Mouse (Mus musculus) layer of hippocampus, postnatal 36 days (tissue): ENCODE data around the gene Tmcc2. TPM values are rescaled to one million over a fixed set of nuclear protein-coding genes. Genes with fewer than 3 reads are reported as not detected.
A peak's percentile ranks its signal among the peaks of the same experiment; 100 is the strongest.

ENCODE experiments used
- DNase-seq, 2 experiments: peaks; one replicate each; pipeline ENCODE4 v3.0.0; 2022
- total RNA-seq, 2 experiments: library from RNA; stranded (reverse); gene quantifications; 2 replicates each; pipeline ENCODE4 v1.2.3; 2021

The Tmcc2 gene
- total RNA-seq, 2 experiments from 2014 or later, result 240 to 247 TPM

DNA sequence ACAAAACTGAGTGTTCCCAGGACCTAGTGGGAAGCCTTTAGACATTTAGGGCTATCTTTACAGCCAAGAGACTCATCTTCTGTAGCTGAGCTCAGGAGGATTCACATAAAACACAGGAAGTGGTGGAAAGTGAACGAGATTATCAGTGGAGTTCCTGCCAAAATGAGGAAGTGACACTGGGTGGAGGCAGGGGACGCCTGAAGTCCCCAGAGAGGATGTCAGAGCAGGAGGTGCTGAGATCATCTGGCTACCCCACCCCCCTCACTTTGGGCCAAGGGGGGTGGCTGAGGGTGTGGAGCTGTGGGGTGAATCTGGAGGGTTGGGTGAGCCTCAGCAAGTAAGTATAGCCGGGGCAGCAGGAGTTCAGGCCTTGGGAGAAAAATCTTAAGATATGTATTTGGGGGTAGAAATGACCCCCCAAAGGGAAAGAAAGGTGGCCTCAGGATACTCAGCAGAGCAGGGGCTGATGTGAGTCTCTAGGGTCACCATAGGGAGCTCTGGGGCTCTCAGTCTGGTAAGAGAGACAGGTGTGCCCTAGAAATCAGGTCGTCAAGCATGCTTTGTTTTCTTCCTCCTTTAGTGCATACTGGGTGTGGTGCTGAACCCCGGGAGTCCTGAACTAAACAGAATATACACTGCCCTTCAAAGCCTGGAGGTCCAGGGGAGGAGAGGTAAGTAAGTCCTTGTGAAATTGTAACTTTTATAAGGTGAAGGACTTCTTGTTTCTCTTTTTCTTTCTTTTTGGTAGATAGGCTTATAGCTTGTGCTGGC, 49.2 kb downstream of the Tmcc2 start:
- DNase-seq, result no peak

DNA sequence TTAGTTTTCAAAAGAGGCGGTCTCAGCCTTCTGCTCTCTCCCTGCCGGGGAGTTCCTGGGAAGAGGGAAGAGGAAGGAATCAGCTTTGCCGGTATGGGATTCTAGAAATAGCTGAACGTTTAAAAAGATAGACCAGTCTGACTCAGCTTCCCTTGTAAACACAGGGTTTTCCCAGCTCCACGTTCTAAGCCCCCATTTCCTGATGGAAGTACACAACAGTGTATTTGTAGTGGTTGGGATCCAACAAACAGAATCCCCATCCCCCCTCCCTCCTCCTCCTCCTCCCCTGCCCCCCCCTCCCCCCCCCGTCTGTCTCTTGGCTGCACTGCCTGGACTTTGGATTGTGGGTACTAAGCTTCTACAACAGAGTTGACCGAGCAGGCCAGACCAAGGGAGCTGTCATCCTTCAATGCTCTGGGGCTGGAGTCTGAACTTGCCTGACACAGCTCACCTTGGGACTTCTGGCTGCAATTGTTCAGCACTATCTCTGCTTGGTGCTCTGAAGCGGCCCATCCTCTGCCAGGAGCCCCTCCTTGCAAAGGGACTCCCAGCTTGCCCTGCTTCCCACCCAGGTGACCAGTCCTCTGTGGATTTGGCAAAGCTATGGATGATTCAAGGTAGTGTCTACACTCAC, 52.9 kb downstream of the Tmcc2 start:
- DNase-seq, result no peak

DNA sequence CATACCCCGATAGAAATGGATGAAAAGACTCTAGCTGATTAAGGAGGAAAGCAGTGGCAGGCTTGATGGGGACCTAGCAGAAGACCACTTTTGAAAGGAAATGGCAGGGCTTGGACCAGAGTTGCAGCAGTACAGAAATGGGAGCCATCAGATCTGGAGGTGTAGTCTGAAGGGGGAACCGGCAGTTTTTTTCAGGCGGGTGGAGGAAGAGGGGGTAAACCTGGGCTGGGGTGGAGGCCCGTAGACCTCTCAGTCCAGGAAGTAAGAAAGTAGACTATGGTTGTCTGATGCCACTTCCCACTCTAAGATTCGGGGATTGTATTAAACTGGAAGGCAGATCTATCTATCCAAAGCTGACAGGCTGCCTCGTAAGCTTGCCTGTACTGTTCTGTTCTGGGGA, 54.2 kb downstream of the Tmcc2 start:
- no peak for DNase-seq

DNA sequence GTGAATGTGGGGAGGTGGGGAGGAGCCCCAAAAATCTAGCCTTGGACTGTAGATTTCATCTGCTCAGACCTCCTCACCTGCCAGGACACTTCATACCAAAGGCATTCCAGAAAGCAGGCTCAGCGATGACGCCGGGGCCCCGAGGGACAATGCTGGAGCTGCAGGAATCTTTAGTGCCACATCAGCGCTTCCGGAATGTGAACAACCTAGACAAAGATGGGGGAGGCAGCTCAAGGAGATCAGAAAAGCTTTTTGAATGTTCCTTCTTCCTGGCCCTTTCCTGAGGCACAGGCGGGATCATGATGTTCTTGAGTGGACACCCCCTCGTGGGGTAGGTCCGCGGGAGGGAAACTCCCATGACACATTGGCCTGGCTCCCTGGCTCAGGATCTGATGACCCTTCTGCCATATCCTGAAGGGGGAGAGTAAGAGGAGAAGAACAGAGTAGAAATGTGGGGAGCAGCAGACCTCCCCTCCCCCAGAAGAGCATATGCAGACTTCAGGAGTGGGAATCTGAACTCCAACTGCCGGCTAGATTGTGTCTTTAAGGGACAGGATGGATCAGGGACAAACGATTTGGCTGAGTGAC, 55.6 kb downstream of the Tmcc2 start:
- DNase-seq, result no peak

DNA sequence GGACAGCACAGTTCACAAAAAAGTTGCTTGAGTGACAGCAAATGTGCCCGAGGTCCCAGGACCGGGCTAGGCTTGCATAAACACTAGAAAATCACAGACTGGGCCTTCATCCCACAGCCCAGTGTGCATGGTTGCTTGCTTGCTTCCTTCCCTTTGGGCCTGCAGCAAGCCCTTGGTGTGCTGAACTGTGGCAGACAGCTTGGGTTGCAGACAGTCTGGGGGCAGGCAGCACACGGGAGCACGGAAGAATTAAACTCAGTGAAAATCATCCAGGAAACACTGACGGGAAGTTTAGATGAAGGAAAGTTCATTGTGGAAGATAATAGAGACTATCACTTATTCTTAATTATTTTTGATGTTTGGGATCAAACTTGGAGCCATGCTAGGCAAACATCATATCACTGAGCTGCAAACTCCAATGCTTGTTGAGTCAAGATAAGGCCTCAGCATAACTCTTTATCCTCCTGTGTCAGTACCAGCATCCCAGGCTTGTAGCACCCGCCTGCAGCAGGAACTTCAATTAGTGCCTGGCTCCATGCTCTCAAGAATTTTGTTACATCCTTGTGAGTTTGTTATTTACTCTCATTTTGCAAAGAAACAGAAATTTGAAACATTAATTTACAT, 56.8 kb downstream of the Tmcc2 start:
- no peak for DNase-seq

DNA sequence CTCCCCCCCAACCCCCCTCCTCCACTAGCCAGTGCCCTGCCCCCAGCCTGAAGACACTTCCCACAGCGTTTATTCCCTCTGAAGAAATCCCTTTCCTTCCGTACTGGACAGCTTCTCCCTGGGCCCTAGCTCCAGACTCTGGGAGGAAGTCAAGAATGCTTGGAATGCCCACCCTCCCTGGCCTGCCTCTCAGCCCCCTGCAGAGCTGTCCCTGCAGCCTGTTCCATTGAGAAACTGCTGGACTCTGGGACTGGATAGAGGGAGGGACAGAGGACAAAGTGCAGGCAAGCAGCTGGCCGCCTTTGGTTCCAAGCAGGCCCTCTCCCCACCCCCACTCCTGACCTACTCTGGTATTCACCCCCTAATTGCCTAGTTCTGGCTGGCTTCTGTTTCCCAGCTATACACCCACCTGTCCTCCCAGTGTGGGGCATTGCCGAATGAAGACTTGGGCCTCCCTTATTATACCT, 57.4 kb downstream of the Tmcc2 start:
- DNase-seq, result no peak

DNA sequence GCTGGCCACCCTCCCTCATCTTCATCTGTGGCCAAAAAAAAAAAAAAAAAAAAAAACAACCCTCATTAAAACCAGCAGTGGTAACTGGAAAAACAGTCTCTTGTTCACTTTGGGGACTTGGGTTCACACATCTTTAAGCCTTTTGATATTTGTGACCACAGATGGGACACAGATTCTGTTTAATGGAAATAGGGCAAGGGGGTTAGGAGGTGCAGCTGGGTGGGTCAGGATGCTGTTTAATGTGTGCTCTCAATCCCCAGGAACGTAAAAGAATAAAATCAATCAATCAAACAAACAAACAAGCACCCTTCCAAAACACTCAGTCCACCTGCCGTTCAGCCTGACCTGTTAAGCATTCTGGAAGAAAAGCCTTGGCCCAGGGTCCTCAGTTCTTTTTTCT, 57.9 kb downstream of the Tmcc2 start:
- no peak for DNase-seq

DNA sequence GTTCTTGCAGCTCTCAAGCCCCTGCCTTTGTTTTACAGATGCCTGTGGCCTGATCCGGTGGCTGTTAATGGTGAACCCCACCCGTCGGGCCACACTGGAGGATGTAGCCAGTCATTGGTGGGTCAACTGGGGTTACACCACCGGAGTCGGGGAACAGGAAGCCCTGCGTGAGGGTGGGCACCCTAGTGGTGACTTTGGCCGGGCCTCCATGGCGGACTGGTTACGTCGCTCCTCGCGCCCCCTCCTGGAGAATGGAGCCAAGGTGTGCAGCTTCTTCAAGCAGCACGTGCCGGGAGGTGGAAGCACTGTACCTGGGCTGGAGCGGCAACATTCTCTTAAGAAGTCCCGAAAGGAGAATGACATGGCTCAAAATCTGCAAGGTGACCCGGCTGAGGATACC, 59.8 kb downstream of the Tmcc2 start:
- DNase-seq, result no peak

DNA sequence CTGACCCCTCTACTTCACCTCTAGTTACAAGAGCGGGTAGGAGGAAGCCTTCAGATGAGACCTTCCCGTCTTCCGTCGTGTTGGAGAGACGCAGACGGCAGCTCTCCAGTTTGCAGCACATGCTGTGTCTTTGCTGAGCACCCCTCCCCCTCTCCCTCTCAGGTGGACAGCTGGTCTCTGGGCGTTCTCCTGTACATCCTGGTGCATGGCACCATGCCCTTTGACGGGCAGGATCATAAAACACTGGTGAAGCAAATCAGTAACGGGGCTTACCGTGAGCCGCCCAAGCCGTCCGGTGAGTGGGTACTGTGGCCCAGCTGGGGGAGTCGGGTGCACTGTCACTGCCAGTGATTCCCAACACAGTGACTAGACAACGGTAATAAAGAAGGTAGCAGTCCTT, 60.7 kb downstream of the Tmcc2 start:
- DNase-seq, result no peak

DNA sequence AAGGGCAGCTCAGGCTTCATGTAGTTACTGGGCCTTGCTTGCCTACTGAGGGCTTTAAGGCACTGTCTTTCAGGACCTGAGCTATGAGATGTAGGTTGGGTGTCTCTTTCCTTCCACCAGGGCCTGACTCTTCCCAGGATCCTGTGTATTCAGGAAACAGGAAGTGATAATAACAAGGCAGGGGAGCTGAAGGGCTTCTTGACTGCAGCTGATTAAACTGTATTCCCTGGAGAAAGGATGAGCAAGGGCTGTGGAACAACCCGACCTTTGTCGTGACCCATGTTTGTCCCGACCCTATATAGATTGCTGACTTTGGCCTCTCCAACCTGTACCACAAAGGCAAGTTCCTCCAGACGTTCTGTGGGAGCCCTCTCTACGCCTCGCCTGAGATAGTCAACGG, 61.4 kb downstream of the Tmcc2 start:
- DNase-seq, result no peak

DNA sequence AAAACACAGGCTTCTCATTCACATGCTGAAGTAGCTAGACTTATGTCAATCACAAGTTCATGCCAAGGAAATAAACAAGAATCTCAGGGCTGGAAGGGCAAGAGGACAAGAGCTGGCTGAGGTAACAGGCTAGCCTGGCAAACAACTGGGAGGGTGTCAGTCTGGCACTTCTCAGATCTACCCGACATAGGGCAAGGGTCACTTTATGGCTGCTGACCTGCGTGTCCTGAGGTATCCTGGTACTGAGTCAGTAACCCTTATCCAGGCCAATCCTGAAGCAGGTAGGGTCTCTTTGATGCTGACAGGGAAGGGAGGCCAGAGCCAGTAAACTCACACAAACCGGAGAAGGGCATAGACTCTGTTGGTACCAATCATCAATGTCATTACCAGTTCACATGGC, 62.5 kb downstream of the Tmcc2 start:
- DNase-seq, result no peak

DNA sequence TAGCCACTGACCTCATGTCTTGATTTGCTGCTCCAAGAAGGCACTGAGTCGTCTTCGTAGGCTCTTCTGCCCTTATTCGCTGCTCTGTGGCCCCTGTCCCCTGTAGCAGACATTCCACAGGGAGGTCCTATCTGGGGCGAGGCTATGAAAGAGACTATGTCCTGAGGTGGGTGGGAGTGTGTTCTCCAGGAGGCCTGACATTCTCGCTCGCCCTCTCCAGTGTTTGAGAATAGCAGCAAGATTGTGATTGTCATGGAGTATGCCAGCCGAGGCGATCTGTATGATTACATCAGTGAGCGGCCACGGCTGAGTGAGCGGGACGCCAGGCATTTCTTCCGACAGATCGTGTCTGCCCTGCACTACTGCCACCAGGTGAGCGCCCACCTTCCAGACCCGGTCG, 63.6 kb downstream of the Tmcc2 start:
- no peak for DNase-seq

DNA sequence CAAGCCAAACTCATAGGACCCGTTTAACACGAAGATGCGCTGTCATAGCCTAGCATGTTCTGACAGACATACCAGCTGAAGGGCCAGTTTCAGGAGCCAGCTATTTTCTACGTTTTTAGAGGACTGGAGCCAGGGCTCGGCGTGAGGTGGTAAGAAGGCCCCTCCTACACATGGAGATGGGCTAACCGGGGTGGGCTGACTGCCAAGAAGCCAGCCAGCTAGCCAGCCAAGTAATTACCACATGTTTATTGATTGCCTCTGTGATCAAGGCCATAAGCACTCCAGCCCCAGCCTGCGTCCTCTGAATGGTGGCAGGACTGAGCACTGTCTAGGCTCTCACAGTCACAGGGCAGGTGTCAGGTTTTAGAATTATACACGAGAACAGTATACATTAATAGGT, 64.3 kb downstream of the Tmcc2 start:
- no peak for DNase-seq

DNA sequence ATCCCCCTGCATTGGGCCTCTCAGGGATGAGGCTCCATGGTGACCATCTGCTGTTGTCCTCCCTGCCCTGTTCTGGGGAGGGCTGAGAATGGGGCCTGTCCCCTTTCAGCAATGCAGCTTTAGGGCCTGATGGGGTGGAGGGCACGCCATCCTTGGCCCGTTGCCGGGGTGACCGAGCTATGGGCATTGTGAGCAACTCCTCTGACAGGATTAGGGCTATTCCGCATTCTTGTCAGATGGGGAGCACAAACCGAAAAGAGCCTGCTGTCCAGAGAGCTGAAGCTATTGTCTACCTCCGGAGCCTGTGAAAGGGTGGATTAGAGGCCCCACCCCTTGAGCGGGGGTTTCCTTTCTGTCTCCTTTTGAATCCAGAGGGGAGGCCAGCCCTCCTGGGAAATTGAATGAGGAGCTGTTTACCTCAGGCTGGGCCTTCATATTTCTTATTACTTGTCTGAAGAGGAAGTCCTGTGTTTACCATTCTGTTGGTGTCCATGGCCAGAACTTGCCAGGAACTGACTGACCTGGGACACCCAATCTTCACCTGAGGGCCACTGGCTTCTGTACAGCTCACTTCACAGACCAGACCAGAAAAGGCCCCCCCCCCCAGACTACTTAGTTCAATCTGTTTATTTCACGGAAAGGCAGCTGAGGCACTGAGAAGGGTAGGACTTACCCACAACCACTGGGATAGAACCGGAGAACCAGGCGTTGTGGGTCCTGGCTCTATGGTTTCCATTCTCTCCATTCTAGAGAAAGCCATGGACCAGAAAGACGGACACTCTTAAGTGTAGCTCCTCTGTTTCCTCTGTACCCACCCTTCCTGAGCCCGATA, 68.2 kb downstream of the Tmcc2 start:
- no peak for DNase-seq

DNA sequence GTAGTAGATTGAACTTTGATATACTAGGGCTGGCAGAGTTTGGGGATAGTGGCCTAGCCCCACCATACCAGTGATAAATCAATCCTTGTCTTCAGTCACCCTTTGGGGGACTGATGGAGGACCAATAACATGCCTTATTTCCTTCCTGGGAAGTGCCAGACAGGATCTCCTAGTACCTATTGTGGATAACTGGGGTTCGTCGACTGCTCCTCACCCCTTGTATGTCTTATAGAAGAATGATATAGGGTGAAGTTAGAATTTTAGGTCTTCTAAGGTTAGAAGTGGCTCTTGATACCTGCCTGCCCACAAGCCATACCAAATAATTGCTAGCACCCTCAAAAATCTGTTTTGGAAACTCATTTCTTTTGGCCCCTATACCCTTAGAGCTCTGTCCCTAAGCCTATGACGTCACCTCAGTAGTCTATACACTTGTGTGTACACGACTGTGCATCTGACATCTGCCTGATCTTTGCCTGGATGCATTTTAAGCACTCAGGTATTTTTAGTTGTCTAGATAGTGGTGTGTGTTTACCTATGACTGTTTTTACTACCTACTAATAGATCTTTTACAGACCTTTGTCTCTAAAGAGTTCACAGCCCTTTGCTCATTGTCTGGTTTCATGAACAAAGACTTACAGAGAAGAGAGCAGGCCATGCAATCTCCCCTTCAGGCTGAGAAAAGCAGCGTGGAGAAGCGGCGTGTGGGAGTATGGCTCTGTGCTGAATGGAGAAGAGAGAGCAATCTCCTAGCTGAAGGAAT, 69.1 kb downstream of the Tmcc2 start:
- DNase-seq, result no peak

DNA sequence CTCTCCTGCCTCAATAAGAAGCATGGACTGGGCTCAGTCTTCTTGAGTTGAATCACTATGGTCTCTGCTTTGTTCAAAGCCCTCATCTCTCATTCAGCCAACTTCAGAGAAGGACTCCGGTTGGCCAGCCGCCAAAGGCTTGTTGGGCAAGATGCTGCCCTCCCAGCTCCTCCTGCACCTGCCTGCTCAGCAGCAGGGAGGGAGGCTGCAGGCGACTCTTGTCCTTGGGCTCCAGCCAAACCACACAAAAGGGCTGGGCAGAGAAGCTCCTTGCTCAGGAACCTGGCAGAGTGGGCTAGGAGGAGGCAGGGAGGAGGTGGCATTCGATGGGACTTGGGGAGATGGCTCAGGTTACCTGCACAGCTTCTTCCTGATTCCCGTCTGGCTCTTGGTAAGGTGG, 71.8 kb downstream of the Tmcc2 start:
- DNase-seq, result no peak

DNA sequence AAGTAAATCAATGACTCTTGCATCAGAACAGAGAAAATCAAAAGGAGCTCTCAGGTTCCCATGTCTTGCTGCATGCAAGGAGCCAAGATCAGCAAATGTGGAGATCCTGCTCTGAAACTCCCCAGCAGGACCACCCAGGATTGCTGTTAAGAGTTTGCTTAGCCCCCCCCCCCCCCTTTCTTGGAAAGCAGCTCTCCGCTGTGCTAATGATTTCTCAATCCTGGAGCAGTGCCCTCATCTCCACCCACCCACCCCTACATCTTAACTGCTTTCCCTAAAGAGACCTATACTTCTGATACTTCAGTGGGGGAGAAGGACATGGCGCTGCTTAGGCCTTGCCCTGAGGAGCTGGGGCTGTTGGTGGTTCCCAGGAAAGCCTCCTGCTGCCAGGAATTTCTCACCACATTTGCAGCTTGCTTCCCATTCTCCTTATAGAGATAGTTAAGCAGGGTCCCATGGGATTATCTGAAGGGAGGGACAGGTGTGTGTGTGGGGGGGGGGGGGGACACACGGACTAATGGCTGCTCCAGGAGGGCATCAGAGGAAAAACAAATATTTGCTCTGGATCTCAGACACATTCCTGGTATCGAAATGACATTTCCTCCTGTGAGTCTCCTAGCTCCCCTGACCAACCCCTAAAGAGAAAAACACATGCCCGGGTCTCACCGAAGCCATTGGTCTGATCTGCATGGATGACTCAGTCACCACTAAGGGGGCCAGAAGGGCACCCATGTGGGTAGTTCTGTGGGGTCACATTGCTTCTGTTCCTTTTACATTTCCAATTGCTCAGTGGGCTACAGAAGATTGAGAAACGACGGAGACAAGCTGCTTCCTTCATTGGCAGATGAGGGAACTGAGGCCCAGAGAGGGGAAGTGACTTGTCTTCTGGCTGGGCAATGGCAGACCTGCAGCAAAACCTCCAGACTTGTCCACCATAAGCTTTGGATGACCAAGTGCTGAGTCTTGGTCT, 72.9 kb downstream of the Tmcc2 start:
- no peak for DNase-seq

DNA sequence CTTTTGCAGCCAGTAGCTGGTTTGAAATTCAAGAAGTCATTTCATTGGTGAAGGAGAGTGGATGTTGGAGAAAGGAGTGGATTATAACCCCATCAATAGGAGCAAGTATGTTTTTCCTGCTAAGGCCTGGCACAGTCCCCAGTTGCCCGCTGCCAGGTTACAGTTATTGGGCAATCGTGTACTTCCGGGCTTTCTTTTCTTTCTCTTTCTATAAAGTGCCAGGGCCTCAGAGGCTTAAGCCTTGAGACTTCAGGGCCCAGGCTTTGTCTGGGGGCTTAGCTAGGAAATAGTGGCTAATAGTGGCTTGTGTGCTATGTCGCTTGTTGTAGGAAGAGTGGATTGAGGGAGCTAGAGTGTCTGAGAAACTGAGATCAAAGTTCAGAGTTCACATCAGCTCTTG, 73.7 kb downstream of the Tmcc2 start:
- no peak for DNase-seq

DNA sequence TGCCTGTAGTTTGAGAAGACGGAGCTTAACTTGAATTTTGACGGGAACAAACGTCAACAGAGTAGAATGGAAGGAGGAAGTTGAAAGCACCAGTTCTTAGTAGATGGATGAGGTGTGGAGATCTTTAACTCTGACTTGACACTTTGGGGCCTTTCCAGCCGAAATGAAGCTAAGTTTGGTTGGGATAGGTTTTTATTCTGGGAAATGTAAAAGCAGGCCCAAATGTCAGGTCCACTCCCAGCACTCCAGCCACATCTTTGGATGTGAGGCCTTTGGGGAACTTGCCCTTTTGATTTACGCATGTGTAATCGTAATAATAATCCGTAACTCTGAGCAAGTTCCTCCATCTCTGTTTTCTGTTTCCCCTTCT, 74.5 kb downstream of the Tmcc2 start:
- DNase-seq, result no peak

DNA sequence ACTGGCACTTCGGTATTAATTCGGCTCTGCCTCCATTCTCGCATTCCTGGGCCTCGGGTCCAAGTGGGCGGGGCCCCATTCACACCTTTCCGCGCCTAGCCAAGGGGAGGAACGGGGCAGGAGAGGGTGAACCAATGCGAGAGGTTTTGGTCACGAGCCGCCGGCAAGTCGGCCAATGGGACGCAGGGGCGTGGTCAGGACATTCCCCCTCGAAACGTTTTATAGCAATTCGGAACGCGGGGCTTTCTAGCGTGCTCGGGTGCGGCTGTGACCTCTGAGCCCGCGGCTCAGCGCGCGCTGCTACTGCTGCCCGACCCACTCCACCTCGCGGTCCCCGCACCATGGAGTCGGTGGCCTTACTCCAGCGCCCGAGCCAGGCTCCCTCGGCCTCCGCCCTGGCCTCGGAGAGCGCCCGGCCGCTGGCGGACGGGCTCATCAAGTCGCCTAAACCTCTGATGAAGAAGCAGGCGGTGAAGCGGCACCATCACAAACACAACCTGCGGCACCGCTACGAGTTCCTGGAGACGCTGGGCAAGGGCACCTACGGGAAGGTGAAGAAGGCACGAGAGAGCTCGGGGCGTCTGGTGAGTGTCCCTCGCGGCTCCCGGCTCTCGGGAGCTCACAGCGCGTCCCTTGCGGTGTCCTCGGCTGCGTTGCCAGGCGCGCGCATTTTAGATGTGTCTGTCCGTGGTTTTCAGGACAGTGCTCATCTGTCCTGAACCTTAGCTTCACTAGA, 75.0 kb downstream of the Tmcc2 start, which contains the start of gene Nuak2:
TSS of gene Nuak2 (plus strand) at position 238 of the 736 bp plus-strand sequence.
- DNase-seq, result peak; percentile 74 to 75
